Mouse (Mus musculus): ENCODE results near the gene Snrnp48. TPM values are rescaled to one million over a fixed set of nuclear protein-coding genes. Genes with fewer than 3 reads are reported as not detected.

Gene Snrnp48
- 10 to 100 TPM in 1 of 2 experiments, 1 to 10 TPM in 1; 8.1 to 11.7 TPM for total RNA-seq (2021)
- long read RNA-seq, experiment 1, transcript Snrnp48-201 (9 exons, 1,785 nt), result major isoform, 6 of 11 reads
- long read RNA-seq, experiment 1, partial matches to known transcripts, result 0 of 11 reads
- long read RNA-seq, experiment 1, other reads (novel, unspliced or antisense), result 5 of 11 reads
- long read RNA-seq, experiment 2, transcript Snrnp48-201 (9 exons, 1,785 nt), result major isoform, 5 of 8 reads
- long read RNA-seq, experiment 2, partial matches to known transcripts, result 2 of 8 reads
- long read RNA-seq, experiment 2, other reads (novel, unspliced or antisense), result 1 of 8 reads

GRCm38 (mm10) chr13:38204702-38205482, at the start of gene Snrnp48:
Snrnp48 (plus strand) TSS chr13:38204938.
- DNase-seq, result peak; percentile 87

- DNase-seq, result no peak
These were observed 49.2 kb upstream of the Snrnp48 start for GRCm38 (mm10) chr13:38155523-38155922.

- DNase-seq, result no peak
These were observed 47.1 kb upstream of the Snrnp48 start for GRCm38 (mm10) chr13:38157635-38158034.

- no peak for DNase-seq
These were observed 42.7 kb upstream of the Snrnp48 start for GRCm38 (mm10) chr13:38162002-38162401.

- DNase-seq, result peak; percentile 55
These were observed 42.1 kb upstream of the Snrnp48 start for GRCm38 (mm10) chr13:38162668-38163067.

- no peak for DNase-seq
These were observed 39.8 kb upstream of the Snrnp48 start for GRCm38 (mm10) chr13:38164932-38165331.

- DNase-seq, result no peak
These were observed 37.7 kb upstream of the Snrnp48 start for GRCm38 (mm10) chr13:38167056-38167455.

- no peak for DNase-seq
These were observed 34.0 kb upstream of the Snrnp48 start for GRCm38 (mm10) chr13:38170707-38171144.

- DNase-seq, result no peak
These were observed 11.3 kb upstream of the Snrnp48 start for GRCm38 (mm10) chr13:38193406-38193805.

GRCm38 (mm10) chr13:38201413-38201812, 3.3 kb upstream of the Snrnp48 start:
- DNase-seq, result no peak

GRCm38 (mm10) chr13:38204171-38204570, 567 bp upstream of the Snrnp48 start:
- no peak for DNase-seq

GRCm38 (mm10) chr13:38211122-38211521, 6.4 kb downstream of the Snrnp48 start:
- DNase-seq, result no peak

GRCm38 (mm10) chr13:38218686-38219085, 13.9 kb downstream of the Snrnp48 start:
- no peak for DNase-seq

GRCm38 (mm10) chr13:38220331-38220730, 15.6 kb downstream of the Snrnp48 start:
- DNase-seq, result no peak

- DNase-seq, result no peak
These were observed 25.6 kb downstream of the Snrnp48 start for GRCm38 (mm10) chr13:38230177-38230821.

- DNase-seq, result no peak
These were observed 27.7 kb downstream of the Snrnp48 start for GRCm38 (mm10) chr13:38232411-38232810.

- DNase-seq, result no peak
These were observed 28.3 kb downstream of the Snrnp48 start for GRCm38 (mm10) chr13:38232856-38233625.

- DNase-seq, result no peak
These were observed 29.9 kb downstream of the Snrnp48 start for GRCm38 (mm10) chr13:38234651-38235050.

- DNase-seq, result no peak
These were observed 30.6 kb downstream of the Snrnp48 start for GRCm38 (mm10) chr13:38235370-38235769.

GRCm38 (mm10) chr13:38248151-38248550, 43.4 kb downstream of the Snrnp48 start:
- no peak for DNase-seq

GRCm38 (mm10) chr13:38251226-38251625, 46.5 kb downstream of the Snrnp48 start:
- DNase-seq, result no peak

- peak; percentile 42 for DNase-seq
These were observed 49.0 kb downstream of the Snrnp48 start for GRCm38 (mm10) chr13:38253696-38254095.
